Mouse (Mus musculus): ENCODE measurements at regions not wholly inside any gene's neighbourhood (a gene's known extent, or its start where the extent isn't known, plus 50 kb on each side); places are given as distances from the start of the nearest gene placed in this dataset.

GRCm38 (mm10) chr3:143694817-143695216 is 510.2 kb downstream of the Lmo4 start:
- H3K4me2 ChIP-seq (ENCODE audit: low read length): no peak overlapping the region
- 75% methylated on average over 3 of the region's 3 CpGs for WGBS

DNA sequence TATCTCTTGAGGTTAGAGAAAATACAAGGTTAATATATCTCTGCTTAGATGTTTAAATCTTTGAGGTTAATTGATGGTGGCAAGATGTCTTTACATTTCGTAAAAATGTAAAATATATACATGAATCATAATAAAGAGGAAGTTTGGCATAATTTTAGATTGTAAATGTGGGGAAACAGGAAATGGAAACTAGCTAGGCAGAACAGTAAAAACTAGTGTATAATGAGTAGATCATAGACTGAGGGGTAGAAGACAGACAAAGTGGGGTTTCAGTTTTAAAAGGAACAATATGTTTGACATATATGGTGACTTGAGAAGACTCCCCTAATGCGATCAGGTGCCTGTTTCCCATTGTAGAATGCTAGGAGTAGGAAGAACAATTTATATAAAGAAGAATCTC is 519.3 kb downstream of the Lmo4 start:
- Histone ChIP-seq H3K36me3 (ENCODE audit: control insufficient read depth, insufficient read depth, low read length) (no peaks in the 10 kb centered on the region), H3K9ac (ENCODE audit: low read length) (no peak overlapping the region), H3K27me3 (ENCODE audit: control insufficient read depth, insufficient read depth, low read length) (no peaks in the 10 kb centered on the region), H3K27ac (replicated peaks in 1 of 2; ENCODE audit: control insufficient read depth in 1 of 2, insufficient read depth in 1 of 2, low read depth in 2 of 2, low read length in 2 of 2) (no peak overlapping the region), H3K9me3 (ENCODE audit: control insufficient read depth, low read length) (no peaks in the 10 kb centered on the region), H3K4me1 (ENCODE audit: control insufficient read depth in 2 of 2, insufficient read depth in 2 of 2, low read length in 2 of 2) (no peaks in the 10 kb centered on the region), H3K4me2 (ENCODE audit: low read length) (no peak overlapping the region), H3K4me3 (ENCODE audit: control insufficient read depth in 1 of 2, insufficient read depth in 1 of 2, low read depth in 1 of 2, low read length in 2 of 2) (no peak overlapping the region)
- no peak for ATAC-seq (ENCODE audit: insufficient number of reproducible peaks, insufficient read depth, low FRiP score, low read depth)
- WGBS: 77% methylated on average over 2 of the region's 2 CpGs

More at GRCm38 (mm10) chr3:143694817-143695216, 510.2 kb downstream of the Lmo4 start:
- Histone ChIP-seq H3K36me3 (ENCODE audit: control insufficient read depth, insufficient read depth, low read length) (no peaks in the 10 kb centered on the region), H3K4me1 (ENCODE audit: control insufficient read depth in 2 of 2, insufficient read depth in 2 of 2, low read length in 2 of 2) (no peaks in the 10 kb centered on the region), H3K9me3 (ENCODE audit: control insufficient read depth, low read length) (no peaks in the 10 kb centered on the region), H3K27ac (replicated peaks in 1 of 2; ENCODE audit: control insufficient read depth in 1 of 2, insufficient read depth in 1 of 2, low read depth in 2 of 2, low read length in 2 of 2) (no peak overlapping the region), H3K9ac (ENCODE audit: low read length) (no peak overlapping the region), H3K4me3 (ENCODE audit: control insufficient read depth in 1 of 2, insufficient read depth in 1 of 2, low read depth in 1 of 2, low read length in 2 of 2) (no peak overlapping the region), H3K27me3 (ENCODE audit: control insufficient read depth, insufficient read depth, low read length) (no peaks in the 10 kb centered on the region)
- ATAC-seq (ENCODE audit: insufficient number of reproducible peaks, insufficient read depth, low FRiP score, low read depth): no peak

DNA sequence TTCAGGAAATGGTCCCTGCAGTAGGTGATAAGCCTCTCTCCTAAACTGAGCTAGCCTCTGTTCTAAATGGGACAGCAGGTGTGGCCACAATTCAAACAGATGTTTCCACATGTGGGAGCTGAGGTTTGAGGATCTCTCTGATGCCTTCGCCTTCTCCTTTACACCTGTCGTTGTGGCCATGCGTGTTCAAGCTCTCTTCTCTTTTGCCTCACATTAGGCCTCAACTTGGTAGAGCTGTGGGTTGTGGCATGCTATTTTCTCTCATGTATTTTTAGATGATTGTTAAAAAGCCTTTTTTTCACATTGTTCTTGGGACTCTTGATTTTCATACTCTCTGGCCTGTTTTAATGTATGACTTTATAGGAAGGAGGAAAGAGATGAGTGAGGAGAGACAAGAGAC is 526.8 kb downstream of the Lmo4 start:
- Histone ChIP-seq H3K27me3 (ENCODE audit: control insufficient read depth, insufficient read depth, low read length) (no peaks in the 10 kb centered on the region), H3K4me2 (ENCODE audit: low read length) (no peak overlapping the region), H3K9me3 (ENCODE audit: control insufficient read depth, low read length) (no peaks in the 10 kb centered on the region), H3K4me1 (ENCODE audit: control insufficient read depth in 2 of 2, insufficient read depth in 2 of 2, low read length in 2 of 2) (no peaks in the 10 kb centered on the region), H3K9ac (ENCODE audit: low read length) (no peak overlapping the region), H3K4me3 (ENCODE audit: control insufficient read depth in 1 of 2, insufficient read depth in 1 of 2, low read depth in 1 of 2, low read length in 2 of 2) (no peak overlapping the region), H3K36me3 (ENCODE audit: control insufficient read depth, insufficient read depth, low read length) (no peaks in the 10 kb centered on the region), H3K27ac (replicated peaks in 1 of 2; ENCODE audit: control insufficient read depth in 1 of 2, insufficient read depth in 1 of 2, low read depth in 2 of 2, low read length in 2 of 2) (no peak overlapping the region)
- 95% methylated on average over 3 of the region's 3 CpGs for WGBS
- ATAC-seq (ENCODE audit: insufficient number of reproducible peaks, insufficient read depth, low FRiP score, low read depth): no peak

DNA sequence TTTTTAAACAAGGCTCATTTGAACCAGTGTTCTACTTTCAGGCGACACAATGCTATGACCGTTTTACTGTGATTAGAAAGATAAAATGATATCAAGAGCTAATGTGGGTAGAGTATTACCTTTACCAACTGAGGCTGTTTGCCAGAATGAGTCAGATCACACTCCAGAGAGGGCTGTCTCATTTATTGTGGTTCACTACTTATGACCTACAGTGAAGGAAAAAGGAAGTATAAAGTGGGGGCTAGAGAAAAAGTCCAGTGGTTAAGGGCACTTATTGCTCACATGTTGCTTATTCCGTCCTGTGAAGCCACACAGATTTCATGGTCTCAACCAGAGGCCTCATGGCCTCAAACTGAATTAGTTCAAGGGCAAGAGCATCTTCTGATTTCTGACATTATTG is 530.2 kb downstream of the Lmo4 start:
- no peak overlapping the region for H3K9ac ChIP-seq (ENCODE audit: low read length)
- H3K27me3 ChIP-seq (ENCODE audit: control insufficient read depth, insufficient read depth, low read length): no peaks in the 10 kb centered on the region
- H3K36me3 ChIP-seq (ENCODE audit: control insufficient read depth, insufficient read depth, low read length): no peaks in the 10 kb centered on the region
- 84% methylated on average over 3 of the region's 3 CpGs for WGBS
- ATAC-seq (ENCODE audit: insufficient number of reproducible peaks, insufficient read depth, low FRiP score, low read depth): no peak
- H3K4me3 ChIP-seq (ENCODE audit: control insufficient read depth in 1 of 2, insufficient read depth in 1 of 2, low read depth in 1 of 2, low read length in 2 of 2): no peak overlapping the region
- no peaks in the 10 kb centered on the region for H3K9me3 ChIP-seq (ENCODE audit: control insufficient read depth, low read length)
- H3K4me2 ChIP-seq (ENCODE audit: low read length): no peak overlapping the region
- H3K27ac ChIP-seq (replicated peaks in 1 of 2; ENCODE audit: control insufficient read depth in 1 of 2, insufficient read depth in 1 of 2, low read depth in 2 of 2, low read length in 2 of 2): no peak overlapping the region
- H3K4me1 ChIP-seq (ENCODE audit: control insufficient read depth in 2 of 2, insufficient read depth in 2 of 2, low read length in 2 of 2): no peaks in the 10 kb centered on the region

GRCm38 (mm10) chr3:143674446-143674845 is 530.6 kb downstream of the Lmo4 start:
- WGBS: 84% methylated on average over 7 of the region's 7 CpGs
- Histone ChIP-seq H3K4me1 (ENCODE audit: control insufficient read depth in 2 of 2, insufficient read depth in 2 of 2, low read length in 2 of 2) (no peaks in the 10 kb centered on the region), H3K27ac (replicated peaks in 1 of 2; ENCODE audit: control insufficient read depth in 1 of 2, insufficient read depth in 1 of 2, low read depth in 2 of 2, low read length in 2 of 2) (no peak overlapping the region), H3K4me3 (ENCODE audit: control insufficient read depth in 1 of 2, insufficient read depth in 1 of 2, low read depth in 1 of 2, low read length in 2 of 2) (no peak overlapping the region), H3K4me2 (ENCODE audit: low read length) (no peak overlapping the region), H3K9me3 (ENCODE audit: control insufficient read depth, low read length) (no peaks in the 10 kb centered on the region), H3K9ac (ENCODE audit: low read length) (no peak overlapping the region), H3K36me3 (ENCODE audit: control insufficient read depth, insufficient read depth, low read length) (no peaks in the 10 kb centered on the region), H3K27me3 (ENCODE audit: control insufficient read depth, insufficient read depth, low read length) (no peaks in the 10 kb centered on the region)
- ATAC-seq (ENCODE audit: insufficient number of reproducible peaks, insufficient read depth, low FRiP score, low read depth): no peak

DNA sequence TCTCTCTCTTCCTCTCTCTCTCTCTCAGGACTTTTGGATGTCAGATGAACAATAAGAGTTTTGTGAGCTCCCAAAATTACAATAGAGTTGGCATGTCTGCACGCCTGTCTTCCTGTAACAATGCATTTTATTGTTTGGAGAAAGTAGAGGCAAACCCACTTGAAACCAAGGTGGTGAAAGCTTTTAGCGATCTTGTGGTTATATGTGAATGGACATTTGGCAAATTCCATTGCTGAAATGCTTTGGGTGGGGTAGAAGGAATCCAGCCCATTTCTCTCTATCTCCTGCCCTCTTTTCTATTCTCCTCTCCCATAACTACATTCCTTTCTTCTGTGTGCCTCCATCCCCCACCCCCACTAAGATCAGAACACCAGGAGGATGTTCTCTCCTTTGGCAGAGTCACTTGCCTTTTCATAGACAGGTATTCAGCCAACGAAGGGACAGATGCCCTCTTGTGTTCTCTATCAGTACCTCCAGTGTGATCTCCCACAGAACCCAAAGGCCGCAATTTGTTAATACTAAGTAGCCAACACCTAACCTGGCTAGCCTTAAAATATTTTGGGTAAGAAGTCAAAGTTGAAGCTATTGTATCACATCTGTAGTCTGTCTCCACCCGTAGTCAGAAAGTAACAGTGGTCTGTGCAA is 542.9 kb downstream of the Lmo4 start:
- no peaks in the 10 kb centered on the region for H3K4me1 ChIP-seq (ENCODE audit: control insufficient read depth in 2 of 2, insufficient read depth in 2 of 2, low read length in 2 of 2)
- no peaks in the 10 kb centered on the region for H3K36me3 ChIP-seq (ENCODE audit: control insufficient read depth, insufficient read depth, low read length)
- no peak overlapping the region for H3K4me3 ChIP-seq (ENCODE audit: control insufficient read depth in 1 of 2, insufficient read depth in 1 of 2, low read depth in 1 of 2, low read length in 2 of 2)
- no peak overlapping the region for H3K9ac ChIP-seq (ENCODE audit: low read length)
- H3K27ac ChIP-seq (replicated peaks in 1 of 2; ENCODE audit: control insufficient read depth in 1 of 2, insufficient read depth in 1 of 2, low read depth in 2 of 2, low read length in 2 of 2): no peak overlapping the region
- ATAC-seq (ENCODE audit: insufficient number of reproducible peaks, insufficient read depth, low FRiP score, low read depth): no peak
- H3K9me3 ChIP-seq (ENCODE audit: control insufficient read depth, low read length): no peaks in the 10 kb centered on the region
- no peak overlapping the region for H3K4me2 ChIP-seq (ENCODE audit: low read length)
- no peaks in the 10 kb centered on the region for H3K27me3 ChIP-seq (ENCODE audit: control insufficient read depth, insufficient read depth, low read length)
- 68% methylated on average over 5 of the region's 5 CpGs for WGBS

DNA sequence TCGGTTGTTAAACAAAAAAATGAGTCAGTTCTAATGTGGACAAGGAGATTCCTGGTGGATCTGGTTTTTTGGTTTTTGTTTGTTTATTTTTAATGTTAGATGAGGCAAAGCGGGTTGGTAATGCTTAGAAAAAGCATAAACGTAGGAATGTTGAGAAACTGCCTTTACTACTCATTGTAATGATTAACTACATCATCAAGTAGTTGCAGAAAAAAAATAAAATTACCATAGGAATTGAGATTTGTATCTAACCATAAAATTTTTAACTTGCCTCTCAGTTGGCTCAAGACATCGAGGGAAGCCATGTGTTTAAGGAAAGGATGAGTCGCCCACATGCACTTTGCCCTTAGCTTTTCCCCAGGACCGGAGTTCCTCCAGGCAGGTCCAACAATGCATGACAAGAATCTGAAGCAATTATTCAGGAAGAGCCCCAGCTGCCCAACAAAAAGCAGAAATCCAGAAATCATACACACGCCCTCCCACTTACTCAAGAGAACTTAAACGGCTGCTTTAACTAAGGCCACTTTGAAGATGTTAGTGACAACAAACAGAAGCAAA is 545.5 kb downstream of the Lmo4 start:
- WGBS: 76% methylated on average over 8 of the region's 8 CpGs
- no peak overlapping the region for H3K4me2 ChIP-seq (ENCODE audit: low read length)
- no peak overlapping the region for H3K9ac ChIP-seq (ENCODE audit: low read length)
- no peak overlapping the region for H3K4me3 ChIP-seq (ENCODE audit: control insufficient read depth in 1 of 2, insufficient read depth in 1 of 2, low read depth in 1 of 2, low read length in 2 of 2)
- H3K9me3 ChIP-seq (ENCODE audit: control insufficient read depth, low read length): no peaks in the 10 kb centered on the region
- no peak overlapping the region for H3K27ac ChIP-seq (replicated peaks in 1 of 2; ENCODE audit: control insufficient read depth in 1 of 2, insufficient read depth in 1 of 2, low read depth in 2 of 2, low read length in 2 of 2)
- no peaks in the 10 kb centered on the region for H3K36me3 ChIP-seq (ENCODE audit: control insufficient read depth, insufficient read depth, low read length)
- ATAC-seq (ENCODE audit: insufficient number of reproducible peaks, insufficient read depth, low FRiP score, low read depth): no peak
- no peaks in the 10 kb centered on the region for H3K4me1 ChIP-seq (ENCODE audit: control insufficient read depth in 2 of 2, insufficient read depth in 2 of 2, low read length in 2 of 2)
- H3K27me3 ChIP-seq (ENCODE audit: control insufficient read depth, insufficient read depth, low read length): no peaks in the 10 kb centered on the region

DNA sequence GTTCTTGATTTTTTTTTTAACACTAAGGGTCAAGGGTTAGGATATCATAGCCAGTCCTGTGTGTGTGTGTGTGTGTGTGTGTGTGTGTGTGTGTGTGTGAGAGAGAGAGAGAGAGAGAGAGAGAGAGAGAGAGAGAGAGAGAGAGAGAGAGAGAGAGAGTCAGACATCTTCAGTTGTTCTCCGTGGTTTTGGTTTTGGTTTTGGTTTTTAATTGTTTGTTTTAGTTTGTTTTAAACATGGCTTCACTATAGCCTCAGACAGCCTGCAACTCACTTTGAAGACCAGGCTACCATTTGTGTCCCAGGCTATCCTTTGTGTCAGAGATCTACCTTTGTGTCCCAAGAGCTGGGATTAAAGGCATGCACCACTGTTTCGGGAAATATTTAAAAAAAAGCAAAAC is 557.8 kb downstream of the Lmo4 start:
- H3K4me2 ChIP-seq (ENCODE audit: low read length): no peak overlapping the region
- H3K4me1 ChIP-seq (ENCODE audit: control insufficient read depth in 2 of 2, insufficient read depth in 2 of 2, low read length in 2 of 2): peaks cover 5% of the 10 kb centered on the region in 2 experiments; a peak in 2 of 4 replicates
- 88% methylated on average over 2 of the region's 2 CpGs for WGBS
- no peaks in the 10 kb centered on the region for H3K27me3 ChIP-seq (ENCODE audit: control insufficient read depth, insufficient read depth, low read length)
- H3K27ac ChIP-seq (replicated peaks in 1 of 2; ENCODE audit: control insufficient read depth in 1 of 2, insufficient read depth in 1 of 2, low read depth in 2 of 2, low read length in 2 of 2): no peak overlapping the region
- no peak for ATAC-seq (ENCODE audit: insufficient number of reproducible peaks, insufficient read depth, low FRiP score, low read depth)
- no peak overlapping the region for H3K9ac ChIP-seq (ENCODE audit: low read length)
- H3K9me3 ChIP-seq (ENCODE audit: control insufficient read depth, low read length): no peaks in the 10 kb centered on the region
- no peak overlapping the region for H3K4me3 ChIP-seq (ENCODE audit: control insufficient read depth in 1 of 2, insufficient read depth in 1 of 2, low read depth in 1 of 2, low read length in 2 of 2)
- H3K36me3 ChIP-seq (ENCODE audit: control insufficient read depth, insufficient read depth, low read length): no peaks in the 10 kb centered on the region

Measured in heart, embryonic 14.5 days (tissue).